In genomic region chr1:158124902-158125301, GRCm38 (mm10) we compare ENCODE assay signal across 13 mouse cellular contexts.
DNase-seq lines count a peak whose midpoint lies in the region; ATAC-seq lines count a peak whose summit lies in the region.
"Had no signal": no experiment of that assay in that cellular context is flagged by ENCODE, and none has a peak within 500 bp of the region (broad histone marks: within the 10 kb centered on the region; RNA-seq: fewer than 3 reads in every experiment).

No protein-coding gene starts in this region.

- peak; percentile 64 for DNase-seq in left cerebral cortex, adult 11 months (ENCODE audit: low spot score)
- DNase-seq in left cerebral cortex, postnatal 4 days = no peak
- DNase-seq in frontal cortex, postnatal 10 days (ENCODE audit: low spot score in 2 of 2) = peak; percentile 31 to 57
- peak; percentile 39 to 40 for DNase-seq in left cerebral cortex, postnatal 10 days (ENCODE audit: extremely low spot score in 1 of 2, low spot score in 2 of 2)
- DNase-seq in right cerebral cortex, postnatal 36 days (ENCODE audit: low spot score in 2 of 2) = peak; percentile 35 to 84
- no peak for DNase-seq in ovary, postnatal 14 days (ENCODE audit: low spot score)
- DNase-seq: cerebellum, adult 9-11 months; kidney, adult 18-20 months; kidney, postnatal 4 days; layer of hippocampus, postnatal 36 days; lung, embryonic 14.5 days had no signal

- intact Hi-C loops in left cerebral cortex, postnatal 4 days (cut with DNase I) = no loop called here
- intact Hi-C loops in left cerebral cortex, postnatal 10 days (cut with DNase I) = no loop called here

- ATAC-seq in monocyte, adult 5-6 weeks (replicated peaks; ENCODE audit: insufficient number of reproducible peaks, low FRiP score, low TSS enrichment, poor library complexity, severe bottlenecking) = no peak
- ATAC-seq: forebrain, embryonic 16.5 days had no signal

Comparison
In these comparisons a context has a peak if more than half of its experiments do, and no peak if none do; other contexts are left out.
1. DNase-seq: peak in left cerebral cortex, adult 11 months (single experiment), frontal cortex, postnatal 10 days (2 of 2), left cerebral cortex, postnatal 10 days (2 of 2) and right cerebral cortex, postnatal 36 days (2 of 2); none in left cerebral cortex, postnatal 4 days (single experiment) and ovary, postnatal 14 days (single experiment).